Mouse (Mus musculus): Measurements from ENCODE around the gene St7. TPM values are rescaled to one million over a fixed set of nuclear protein-coding genes. Genes with fewer than 3 reads are reported as not detected.

Gene St7
- polyA plus RNA-seq, 1 experiment = 14.3 TPM

DNA sequence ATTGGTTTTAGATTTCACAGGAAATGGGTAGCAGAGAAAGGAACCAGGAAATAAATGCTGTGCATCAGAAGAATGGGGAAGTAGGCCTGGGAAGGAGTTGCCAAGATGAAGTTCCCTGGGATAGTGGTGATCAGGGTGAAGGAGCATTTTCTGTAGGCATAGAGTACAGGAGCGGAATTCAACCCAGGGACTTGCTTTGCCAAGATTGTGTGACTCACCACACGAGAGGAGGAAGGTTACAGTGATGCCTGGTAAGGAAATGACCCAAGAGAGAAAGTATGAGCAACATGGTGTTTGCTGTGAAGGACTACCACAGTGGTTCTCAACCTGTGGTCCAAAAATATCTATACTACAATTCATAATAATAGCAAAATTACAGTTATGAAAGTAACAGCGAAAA lies 24.9 kb upstream of the St7 start:
- Histone ChIP-seq H3K27ac (ENCODE audit: insufficient read depth, low read depth, low read length) (no peak overlapping the region), H3K4me3 (ENCODE audit: insufficient read depth, low read depth, low read length) (no peak overlapping the region), H3K36me3 (ENCODE audit: control insufficient read depth, insufficient read depth, low read length) (peaks cover 13% of the 10 kb centered on the region), H3K27me3 (replicated peaks; ENCODE audit: control insufficient read depth, insufficient read depth, low read length) (no peaks in the 10 kb centered on the region), H3K4me1 (ENCODE audit: control insufficient read depth, insufficient read depth, low read length) (no peaks in the 10 kb centered on the region)
- no peak for DNase-seq
- 84% methylated on average over 3 of the region's 3 CpGs for WGBS
- TF ChIP-seq POLR2A (IDR thresholded peaks at IDR 0.05; ENCODE audit: low read depth, low read length) (no peak), CTCF (conservative IDR thresholded peaks at IDR 0.05; ENCODE audit: insufficient read depth, insufficient read length, low read depth, low read length) (no peak)

DNA sequence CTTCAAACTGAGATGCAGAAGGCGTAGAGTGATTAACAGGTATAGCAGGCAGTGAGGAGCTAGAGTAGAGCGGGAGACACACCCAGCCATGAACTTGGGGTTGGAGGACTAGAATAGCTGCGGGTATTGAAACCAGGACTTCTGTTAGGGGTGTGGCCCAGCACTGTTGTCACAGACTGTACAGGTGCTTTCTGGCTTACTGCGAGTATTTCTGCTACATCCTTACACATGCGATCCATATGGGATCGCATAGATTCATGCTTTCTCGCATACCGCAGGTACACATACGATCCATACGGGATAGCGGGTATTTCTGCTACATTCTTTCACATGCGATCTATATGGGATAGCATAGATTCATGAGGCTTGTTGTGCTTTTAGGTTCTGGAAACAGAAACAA lies 24.4 kb upstream of the St7 start:
- TF ChIP-seq CTCF (conservative IDR thresholded peaks at IDR 0.05; ENCODE audit: insufficient read depth, insufficient read length, low read depth, low read length) = no peak
- WGBS = 96% methylated on average over 12 of the region's 12 CpGs

DNA sequence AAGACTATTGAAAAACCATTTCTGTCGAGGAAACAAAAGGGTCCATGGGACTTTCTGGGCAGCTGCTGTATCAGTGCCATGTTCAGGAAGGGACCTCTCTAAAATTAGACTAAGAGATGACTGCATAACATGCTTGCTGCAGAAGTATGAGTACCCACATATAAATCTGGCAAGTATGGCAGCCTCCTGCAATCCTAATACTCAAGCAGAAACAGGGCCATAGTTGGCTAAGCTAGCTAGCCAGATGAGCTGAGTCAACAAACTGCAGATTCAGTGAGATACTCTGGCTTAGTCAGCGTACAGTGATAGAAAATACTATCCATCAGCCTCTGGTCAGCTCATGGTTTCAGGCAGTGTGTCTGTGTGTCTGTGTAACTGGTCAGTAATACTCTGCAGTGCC lies 22.9 kb upstream of the St7 start:
- WGBS = 84% methylated on average over 2 of the region's 2 CpGs
- Histone ChIP-seq H3K4me1 (ENCODE audit: control insufficient read depth, insufficient read depth, low read length) (no peaks in the 10 kb centered on the region), H3K27me3 (replicated peaks; ENCODE audit: control insufficient read depth, insufficient read depth, low read length) (no peaks in the 10 kb centered on the region), H3K4me3 (ENCODE audit: insufficient read depth, low read depth, low read length) (no peak overlapping the region), H3K27ac (ENCODE audit: insufficient read depth, low read depth, low read length) (no peak overlapping the region), H3K36me3 (ENCODE audit: control insufficient read depth, insufficient read depth, low read length) (peaks cover 11% of the 10 kb centered on the region)
- no peak for TF ChIP-seq CTCF (conservative IDR thresholded peaks at IDR 0.05; ENCODE audit: insufficient read depth, insufficient read length, low read depth, low read length)
- TF ChIP-seq POLR2A (IDR thresholded peaks at IDR 0.05; ENCODE audit: low read depth, low read length) = no peak
- no peak for DNase-seq

More for the DNA sequence above, 24.4 kb upstream of the St7 start:
- Histone ChIP-seq H3K27me3 (replicated peaks; ENCODE audit: control insufficient read depth, insufficient read depth, low read length) (no peaks in the 10 kb centered on the region), H3K27ac (ENCODE audit: insufficient read depth, low read depth, low read length) (no peak overlapping the region), H3K4me3 (ENCODE audit: insufficient read depth, low read depth, low read length) (no peak overlapping the region), H3K4me1 (ENCODE audit: control insufficient read depth, insufficient read depth, low read length) (no peaks in the 10 kb centered on the region), H3K36me3 (ENCODE audit: control insufficient read depth, insufficient read depth, low read length) (peaks cover 11% of the 10 kb centered on the region)
- no peak for DNase-seq

DNA sequence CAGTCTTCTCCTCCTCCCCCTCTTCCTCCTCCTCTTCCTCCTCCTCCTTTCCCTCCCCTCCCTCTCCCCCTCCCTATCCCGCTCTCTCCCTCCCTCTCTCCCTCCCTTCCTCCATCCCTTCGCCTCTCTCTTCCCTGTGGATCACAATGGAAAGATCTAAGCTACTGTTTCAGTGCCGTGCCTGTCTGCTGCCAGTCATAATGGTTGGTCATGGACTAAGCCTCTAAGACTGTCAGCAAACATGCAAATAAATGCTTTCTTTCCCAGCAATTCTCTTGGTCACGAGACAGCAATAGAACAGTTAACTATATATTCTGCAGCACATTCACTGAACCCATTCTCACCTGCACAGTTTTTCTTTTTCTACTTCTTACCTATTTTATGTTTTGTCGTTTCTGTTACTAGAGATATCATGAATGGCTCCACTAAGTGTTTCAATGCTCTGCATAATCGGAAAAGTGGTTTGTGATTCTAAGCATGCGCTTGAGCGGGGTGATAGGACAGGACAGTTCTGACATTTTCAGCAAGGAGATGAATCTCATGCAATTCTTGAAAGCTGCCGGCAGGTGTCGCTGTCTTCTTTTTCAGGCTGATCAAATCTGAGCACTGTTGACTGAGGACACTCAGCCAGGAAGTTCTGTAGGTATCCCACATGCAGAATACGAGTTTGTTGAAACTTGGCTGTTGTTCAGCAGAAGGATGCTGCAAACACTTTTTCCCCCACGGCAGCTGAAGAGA lies 17.5 kb upstream of the St7 start:
- Histone ChIP-seq H3K4me3 (ENCODE audit: insufficient read depth, low read depth, low read length) (no peak overlapping the region), H3K36me3 (ENCODE audit: control insufficient read depth, insufficient read depth, low read length) (no peaks in the 10 kb centered on the region), H3K27ac (ENCODE audit: insufficient read depth, low read depth, low read length) (no peak overlapping the region), H3K27me3 (replicated peaks; ENCODE audit: control insufficient read depth, insufficient read depth, low read length) (no peaks in the 10 kb centered on the region), H3K4me1 (ENCODE audit: control insufficient read depth, insufficient read depth, low read length) (no peaks in the 10 kb centered on the region)
- TF ChIP-seq CTCF (conservative IDR thresholded peaks at IDR 0.05; ENCODE audit: insufficient read depth, insufficient read length, low read depth, low read length) = peak; percentile 87
- TF ChIP-seq POLR2A (IDR thresholded peaks at IDR 0.05; ENCODE audit: low read depth, low read length) = no peak
- WGBS = 17% methylated on average over 12 of the region's 12 CpGs
- DNase-seq = peak; percentile 57

DNA sequence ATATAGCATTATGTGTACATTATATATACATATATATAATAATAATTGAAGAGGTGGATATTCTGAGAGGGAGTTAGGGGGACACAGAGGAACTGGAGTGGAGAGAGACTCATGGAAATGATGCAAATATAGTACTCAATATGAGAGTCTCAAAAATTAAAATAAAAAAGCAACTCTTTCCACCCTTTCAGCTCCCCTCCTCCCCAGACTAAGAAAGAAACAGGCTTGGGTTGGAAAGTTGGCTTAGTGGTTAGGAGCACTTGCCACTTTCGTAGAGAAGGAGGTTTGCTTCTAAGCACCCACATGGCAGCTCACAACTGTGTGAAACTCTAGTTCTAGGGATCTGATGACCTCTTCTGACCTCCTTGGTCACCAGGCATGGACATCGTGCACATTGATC lies 15.7 kb upstream of the St7 start:
- Histone ChIP-seq H3K4me3 (ENCODE audit: insufficient read depth, low read depth, low read length) (no peak overlapping the region), H3K27ac (ENCODE audit: insufficient read depth, low read depth, low read length) (no peak overlapping the region), H3K4me1 (ENCODE audit: control insufficient read depth, insufficient read depth, low read length) (no peaks in the 10 kb centered on the region), H3K27me3 (replicated peaks; ENCODE audit: control insufficient read depth, insufficient read depth, low read length) (no peaks in the 10 kb centered on the region), H3K36me3 (ENCODE audit: control insufficient read depth, insufficient read depth, low read length) (no peaks in the 10 kb centered on the region)
- DNase-seq = no peak
- TF ChIP-seq CTCF (conservative IDR thresholded peaks at IDR 0.05; ENCODE audit: insufficient read depth, insufficient read length, low read depth, low read length) = no peak
- no peak for TF ChIP-seq POLR2A (IDR thresholded peaks at IDR 0.05; ENCODE audit: low read depth, low read length)
- WGBS = 76% methylated on average over 2 of the region's 2 CpGs

DNA sequence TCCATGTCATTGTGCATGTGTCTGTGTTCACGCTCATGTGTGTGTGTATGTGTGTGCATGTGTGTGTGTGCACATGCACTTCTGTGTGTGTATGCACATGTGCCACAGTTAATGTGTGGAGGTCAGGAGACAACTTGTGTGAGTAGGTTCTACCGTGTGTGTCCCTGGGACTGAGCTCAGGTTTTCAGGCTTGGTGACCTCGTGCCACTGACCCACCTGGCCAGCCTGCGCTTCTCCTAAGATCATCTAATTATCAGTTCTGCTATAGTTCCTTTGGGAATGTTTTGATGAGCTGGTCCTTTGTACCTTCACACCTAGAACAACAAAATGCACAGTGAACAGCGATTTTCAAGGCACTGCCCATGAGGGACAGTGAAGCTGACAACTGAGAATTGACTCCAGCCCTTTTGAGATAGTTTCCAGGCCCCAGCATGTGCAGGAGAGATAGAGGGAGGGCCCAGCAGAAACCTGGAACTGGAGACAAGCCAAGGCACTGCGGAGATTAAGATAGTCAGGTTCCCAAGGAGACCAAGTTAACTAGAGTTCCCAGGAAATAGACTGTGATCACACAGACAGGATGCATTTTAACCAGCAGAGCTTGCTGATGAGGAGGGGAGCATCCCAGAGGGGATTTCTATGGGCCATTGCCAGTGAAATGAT lies 12.3 kb upstream of the St7 start:
- WGBS = 78% methylated on average over 6 of the region's 6 CpGs
- DNase-seq = no peak
- H3K4me1 ChIP-seq (ENCODE audit: control insufficient read depth, insufficient read depth, low read length) = no peaks in the 10 kb centered on the region
- no peak overlapping the region for H3K4me3 ChIP-seq (ENCODE audit: insufficient read depth, low read depth, low read length)
- no peak overlapping the region for H3K27ac ChIP-seq (ENCODE audit: insufficient read depth, low read depth, low read length)
- no peaks in the 10 kb centered on the region for H3K36me3 ChIP-seq (ENCODE audit: control insufficient read depth, insufficient read depth, low read length)
- TF ChIP-seq CTCF (conservative IDR thresholded peaks at IDR 0.05; ENCODE audit: insufficient read depth, insufficient read length, low read depth, low read length) = no peak
- no peak for TF ChIP-seq POLR2A (IDR thresholded peaks at IDR 0.05; ENCODE audit: low read depth, low read length)
- H3K27me3 ChIP-seq (replicated peaks; ENCODE audit: control insufficient read depth, insufficient read depth, low read length) = no peaks in the 10 kb centered on the region

DNA sequence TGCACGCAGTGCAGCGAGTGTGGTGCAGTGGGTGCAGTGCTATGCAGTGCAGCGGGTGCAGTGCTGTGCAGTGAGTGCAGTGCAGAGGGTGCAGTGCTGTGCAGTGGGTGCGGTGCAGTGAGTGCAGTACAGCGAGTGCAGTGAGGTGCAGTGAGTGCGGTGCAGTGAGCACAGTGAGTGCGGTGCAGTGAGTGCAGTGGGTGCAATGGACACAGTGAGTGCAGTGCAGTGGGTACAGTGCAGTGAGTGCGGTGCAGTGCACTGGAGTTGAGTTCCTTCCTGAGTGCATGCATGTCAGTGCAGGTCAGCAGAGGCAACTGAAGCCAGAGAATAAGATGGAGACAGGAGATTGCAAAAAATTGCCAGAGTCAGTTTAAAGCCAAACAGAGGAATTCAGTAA lies 10.9 kb upstream of the St7 start:
- TF ChIP-seq CTCF (conservative IDR thresholded peaks at IDR 0.05; ENCODE audit: insufficient read depth, insufficient read length, low read depth, low read length) (no peak), POLR2A (IDR thresholded peaks at IDR 0.05; ENCODE audit: low read depth, low read length) (no peak)
- Histone ChIP-seq H3K27ac (ENCODE audit: insufficient read depth, low read depth, low read length) (no peak overlapping the region), H3K36me3 (ENCODE audit: control insufficient read depth, insufficient read depth, low read length) (no peaks in the 10 kb centered on the region), H3K27me3 (replicated peaks; ENCODE audit: control insufficient read depth, insufficient read depth, low read length) (no peaks in the 10 kb centered on the region), H3K4me3 (ENCODE audit: insufficient read depth, low read depth, low read length) (no peak overlapping the region), H3K4me1 (ENCODE audit: control insufficient read depth, insufficient read depth, low read length) (no peaks in the 10 kb centered on the region)
- no peak for DNase-seq
- WGBS = 98% methylated on average over 8 of the region's 8 CpGs

All from kidney, adult 2 months (tissue).